Mouse (Mus musculus): ENCODE measurements around the gene Lctl.
A peak's percentile ranks its signal among the peaks of the same experiment; 100 is the strongest.

GRCm38 (mm10) chr9:64178974-64179646 is 62.2 kb downstream of the Lctl start, which contains the start of gene Snapc5:
- TF ChIP-seq CTCF (IDR thresholded peaks at IDR 0.05), result peak; percentile 71
- no peak for TF ChIP-seq EP300 (IDR thresholded peaks at IDR 0.05)
